Mouse (Mus musculus) forebrain, embryonic 13.5 days (tissue): ENCODE measurements around the gene Psmb3. TPM values are rescaled to one million over a fixed set of nuclear protein-coding genes. Genes with fewer than 3 reads are reported as not detected.
"Not testable (repeated sequence)": the region's sequence is repeated elsewhere in the genome, so short reads cannot be mapped to it uniquely, and the experiment has no call there.

Source experiments
- ATAC-seq: fragments of 200-750 bp; cut with Nextera tagmentation; 2 replicates; pipeline ENCODE4 v1.8.0; 2017
- H3K27ac ChIP-seq: fragments of 300-500 bp; sonication (generic); 2 replicates; pipeline ENCODE4 v1.5.1; 2015; ENCODE audit warnings: inconsistent platforms, mild to moderate bottlenecking, moderate library complexity
- H3K27me3 ChIP-seq: fragments of 300-500 bp; sonication (generic); 2 replicates; pipeline ENCODE4 v1.6.1; 2015; ENCODE audit warnings: mild to moderate bottlenecking, inconsistent platforms
- H3K36me3 ChIP-seq: fragments of 300-500 bp; sonication (generic); 2 replicates; pipeline ENCODE4 v1.6.1; 2015; ENCODE audit warnings: mild to moderate bottlenecking, inconsistent platforms; ENCODE audit not compliant: poor library complexity, severe bottlenecking
- H3K4me1 ChIP-seq: fragments of 300-500 bp; sonication (generic); 2 replicates; pipeline ENCODE4 v1.6.1; 2015; ENCODE audit warnings: inconsistent platforms
- H3K4me2 ChIP-seq: fragments of 300-500 bp; sonication (generic); 2 replicates; pipeline ENCODE4 v1.6.1; 2015; ENCODE audit warnings: inconsistent platforms, mild to moderate bottlenecking, moderate library complexity
- H3K4me3 ChIP-seq: fragments of 300-500 bp; sonication (generic); 2 replicates; pipeline ENCODE4 v1.5.1; 2015; ENCODE audit warnings: mild to moderate bottlenecking, inconsistent platforms
- H3K9ac ChIP-seq: fragments of 300-500 bp; sonication (generic); 2 replicates; pipeline ENCODE4 v1.6.1; 2015; ENCODE audit warnings: mild to moderate bottlenecking, inconsistent platforms
- H3K9me3 ChIP-seq: fragments of 300-500 bp; sonication (generic); replicated peaks from 2 replicates; pipeline ENCODE4 v1.6.1; 2016; ENCODE audit warnings: inconsistent platforms
- WGBS: fragments of 180-500 bp; shearing (Covaris S2); methylation state at CpG from one replicate; pipeline ENCODE4 v1.1.7; 2015; 5-methylcytosine and 5-hydroxymethylcytosine counted together
- polyA plus RNA-seq: library from polyadenylated mRNA; unstranded; fragments of >200 nt; fragmentation: Nextera tagmentation; extraction: Ambion mirVana; gene quantifications from 2 replicates; pipeline ENCODE4 v1.2.1, GENCODE M21; 2015

Psmb3 gene
- polyA plus RNA-seq, 1 experiment from 2014 or later = 559 TPM

GRCm38 (mm10) chr11:97714784-97715760 lies 11.9 kb downstream of the Psmb3 start:
- peaks cover 90% of the 10 kb centered on the region for H3K36me3 ChIP-seq
- WGBS = 90% methylated on average over 14 of the region's 14 CpGs
- no peak for ATAC-seq

GRCm38 (mm10) chr11:97716021-97716420 lies 12.8 kb downstream of the Psmb3 start:
- H3K4me3 ChIP-seq = no peak overlapping the region
- peaks cover 96% of the 10 kb centered on the region for H3K36me3 ChIP-seq
- ATAC-seq = no peak
- no peak overlapping the region for H3K4me2 ChIP-seq
- WGBS = 92% methylated on average over 8 of the region's 8 CpGs
- no peaks in the 10 kb centered on the region for H3K27me3 ChIP-seq
- H3K4me1 ChIP-seq = no peaks in the 10 kb centered on the region
- H3K27ac ChIP-seq = no peak overlapping the region
- H3K9me3 ChIP-seq = no peaks in the 10 kb centered on the region
- no peak overlapping the region for H3K9ac ChIP-seq

More at GRCm38 (mm10) chr11:97714784-97715760, 11.9 kb downstream of the Psmb3 start:
- Histone ChIP-seq H3K4me2 (no peak overlapping the region), H3K4me1 (no peaks in the 10 kb centered on the region), H3K9me3 (no peaks in the 10 kb centered on the region), H3K4me3 (no peak overlapping the region), H3K27ac (no peak overlapping the region), H3K27me3 (no peaks in the 10 kb centered on the region), H3K9ac (no peak overlapping the region)

DNA sequence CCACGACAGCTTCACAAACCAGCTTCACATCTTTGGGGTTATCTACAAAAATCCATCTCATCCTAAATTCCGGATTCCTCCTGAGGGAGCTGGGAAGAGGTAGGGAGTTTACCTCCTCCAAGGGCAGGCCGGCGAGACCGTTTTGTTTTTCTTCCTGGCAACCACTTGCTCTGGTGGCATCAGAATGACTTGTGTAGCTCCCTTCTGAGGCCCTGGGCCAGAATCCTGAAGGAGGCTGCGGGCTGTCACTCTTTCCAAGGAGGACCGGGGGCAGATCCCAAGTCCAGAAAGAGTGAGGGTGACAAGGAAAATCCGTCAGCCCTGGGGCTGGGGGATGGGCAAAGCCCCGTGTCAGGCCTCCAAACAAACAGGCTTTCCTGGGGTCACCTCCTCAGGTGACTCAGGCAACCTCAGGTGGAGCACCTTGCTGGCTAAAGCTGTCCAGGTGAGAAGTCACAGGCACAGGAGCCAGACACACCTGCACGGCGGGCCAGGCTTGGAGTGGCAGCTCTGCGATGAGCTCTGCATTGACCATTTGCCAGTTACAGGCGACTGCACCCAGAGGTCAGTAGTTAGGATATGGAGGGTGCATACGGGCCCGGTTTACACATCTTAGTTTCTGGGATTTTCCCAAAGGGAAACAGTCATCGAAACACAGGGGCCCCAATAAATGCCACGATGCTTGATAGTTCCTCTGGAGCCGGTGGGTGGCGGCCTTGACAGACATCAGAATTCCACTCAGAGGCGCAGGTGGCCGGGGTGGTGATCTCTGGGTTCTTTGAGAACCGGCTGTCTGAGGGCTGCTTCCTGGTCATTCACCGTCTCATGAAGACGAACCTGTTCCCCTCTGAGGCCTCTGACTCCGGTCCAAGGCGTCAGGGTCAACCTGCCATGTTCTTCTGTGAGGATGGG lies 14.4 kb downstream of the Psmb3 start:
- no peak for ATAC-seq
- H3K27me3 ChIP-seq = no peaks in the 10 kb centered on the region
- no peak overlapping the region for H3K4me3 ChIP-seq
- WGBS = 89% methylated on average over 26 of the region's 26 CpGs
- H3K4me2 ChIP-seq = no peak overlapping the region
- H3K36me3 ChIP-seq = peaks cover 96% of the 10 kb centered on the region
- 0 out of 2 replicates have a peak, but pooled peaks cover 7% of the 10 kb centered on the region for H3K9me3 ChIP-seq
- H3K9ac ChIP-seq = no peak overlapping the region
- no peaks in the 10 kb centered on the region for H3K4me1 ChIP-seq
- no peak overlapping the region for H3K27ac ChIP-seq

GRCm38 (mm10) chr11:97718281-97718860 lies 15.2 kb downstream of the Psmb3 start:
- no peaks in the 10 kb centered on the region for H3K4me1 ChIP-seq

DNA sequence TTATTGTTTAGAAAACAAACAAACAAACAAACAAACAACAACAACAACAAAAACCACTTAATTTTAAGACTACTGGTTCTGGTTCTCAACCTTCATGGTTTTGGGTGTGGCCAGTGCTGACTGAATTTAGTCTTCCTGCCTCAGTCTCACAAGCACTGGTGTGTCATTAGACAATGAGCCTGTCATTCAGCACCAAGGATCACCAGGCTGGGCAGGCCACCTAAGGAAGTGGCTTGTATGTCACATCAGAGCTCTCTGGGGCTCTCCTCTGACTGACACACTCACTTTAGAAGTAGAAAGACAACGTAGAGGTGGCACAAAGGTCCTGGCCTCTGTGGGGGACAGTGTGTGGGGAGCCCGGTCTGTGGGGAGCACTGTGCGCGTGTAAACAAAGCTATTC lies 15.8 kb downstream of the Psmb3 start:
- ATAC-seq = no peak
- Histone ChIP-seq H3K27me3 (no peaks in the 10 kb centered on the region), H3K4me2 (no peak overlapping the region), H3K4me1 (no peaks in the 10 kb centered on the region), H3K36me3 (peaks cover 96% of the 10 kb centered on the region), H3K9ac (no peak overlapping the region), H3K9me3 (0 out of 2 replicates have a peak, but pooled peaks cover 7% of the 10 kb centered on the region), H3K4me3 (no peak overlapping the region), H3K27ac (no peak overlapping the region)
- 94% methylated on average over 4 of the region's 4 CpGs for WGBS

More at GRCm38 (mm10) chr11:97718281-97718860, 15.2 kb downstream of the Psmb3 start:
- no peaks in the 10 kb centered on the region for H3K27me3 ChIP-seq
- no peak overlapping the region for H3K27ac ChIP-seq
- peaks cover 96% of the 10 kb centered on the region for H3K36me3 ChIP-seq
- no peak for ATAC-seq
- H3K4me3 ChIP-seq = no peak overlapping the region
- 90% methylated on average over 15 of the region's 15 CpGs for WGBS
- H3K9me3 ChIP-seq = 0 out of 2 replicates have a peak, but pooled peaks cover 7% of the 10 kb centered on the region
- H3K9ac ChIP-seq = no peak overlapping the region
- no peak overlapping the region for H3K4me2 ChIP-seq

GRCm38 (mm10) chr11:97721338-97721737 lies 18.1 kb downstream of the Psmb3 start:
- ATAC-seq = no peak
- Histone ChIP-seq H3K4me2 (no peak overlapping the region), H3K9me3 (0 out of 2 replicates have a peak, but pooled peaks cover 7% of the 10 kb centered on the region), H3K4me1 (no peaks in the 10 kb centered on the region), H3K4me3 (no peak overlapping the region), H3K27me3 (no peaks in the 10 kb centered on the region), H3K9ac (no peak overlapping the region), H3K27ac (no peak overlapping the region), H3K36me3 (peaks cover 98% of the 10 kb centered on the region)
- WGBS = 95% methylated on average over 4 of the region's 4 CpGs

GRCm38 (mm10) chr11:97723709-97724108 lies 20.5 kb downstream of the Psmb3 start:
- H3K36me3 ChIP-seq = peaks cover 99% of the 10 kb centered on the region
- H3K9ac ChIP-seq = no peak overlapping the region

DNA sequence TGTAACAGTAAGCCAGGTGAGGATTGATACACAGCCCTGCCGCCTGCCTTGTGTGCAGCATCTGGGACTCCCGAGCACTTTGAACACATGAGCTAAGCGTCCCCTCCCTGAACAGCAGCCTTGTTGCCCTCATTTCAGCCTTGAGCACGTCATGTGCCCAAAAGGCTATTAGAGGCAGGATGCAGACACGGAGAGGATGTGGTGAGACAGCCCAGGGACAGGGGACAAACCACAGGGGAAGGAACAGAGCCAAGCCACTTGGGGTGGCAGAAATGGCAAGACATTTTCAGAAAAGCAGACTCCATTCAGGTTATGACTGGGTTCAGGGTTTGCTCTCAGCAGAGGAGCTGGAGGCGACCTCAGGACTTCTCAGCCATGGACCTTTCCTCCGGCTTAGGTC lies 25.1 kb downstream of the Psmb3 start:
- no peak overlapping the region for H3K4me3 ChIP-seq
- peaks cover 93% of the 10 kb centered on the region for H3K36me3 ChIP-seq
- WGBS = 85% methylated on average over 7 of the region's 7 CpGs
- H3K4me1 ChIP-seq = no peaks in the 10 kb centered on the region
- no peaks in the 10 kb centered on the region for H3K9me3 ChIP-seq
- ATAC-seq = no peak
- no peak overlapping the region for H3K9ac ChIP-seq
- no peak overlapping the region for H3K4me2 ChIP-seq
- no peaks in the 10 kb centered on the region for H3K27me3 ChIP-seq
- H3K27ac ChIP-seq = no peak overlapping the region

More at GRCm38 (mm10) chr11:97723709-97724108, 20.5 kb downstream of the Psmb3 start:
- Histone ChIP-seq H3K4me2 (no peak overlapping the region), H3K4me3 (no peak overlapping the region), H3K4me1 (no peaks in the 10 kb centered on the region), H3K27ac (no peak overlapping the region), H3K27me3 (no peaks in the 10 kb centered on the region), H3K9me3 (0 out of 2 replicates have a peak, but pooled peaks cover 7% of the 10 kb centered on the region)
- ATAC-seq = no peak
- 93% methylated on average over 7 of the region's 7 CpGs for WGBS

DNA sequence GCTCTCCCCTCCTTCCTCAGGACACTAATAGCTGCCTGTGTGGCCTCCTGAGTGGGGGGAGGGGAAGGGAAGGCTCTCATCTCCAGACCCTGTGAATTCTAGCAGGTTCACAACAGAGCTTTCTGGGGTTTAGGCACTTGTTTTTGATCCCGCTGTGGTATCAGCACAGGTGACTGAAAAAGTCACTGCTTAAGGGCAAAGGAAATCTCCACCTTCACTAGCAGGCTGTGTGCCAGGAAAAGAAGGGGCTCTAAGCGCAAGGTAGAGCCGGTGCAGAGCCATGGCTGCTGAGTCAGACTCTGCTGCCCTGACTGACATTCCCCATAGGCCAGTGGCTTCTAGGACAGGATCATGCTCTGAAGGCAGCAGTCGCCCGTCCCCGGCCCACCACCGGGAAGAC lies 25.5 kb downstream of the Psmb3 start:
- 85% methylated on average over 7 of the region's 7 CpGs for WGBS
- no peak overlapping the region for H3K27ac ChIP-seq
- H3K4me1 ChIP-seq = peaks cover 3% of the 10 kb centered on the region; the same call in 1 of the 2 replicates
- H3K9me3 ChIP-seq = no peaks in the 10 kb centered on the region
- H3K4me2 ChIP-seq = no peak overlapping the region
- H3K36me3 ChIP-seq = peaks cover 89% of the 10 kb centered on the region
- H3K27me3 ChIP-seq = no peaks in the 10 kb centered on the region
- no peak overlapping the region for H3K4me3 ChIP-seq
- ATAC-seq = no peak
- no peak overlapping the region for H3K9ac ChIP-seq

DNA sequence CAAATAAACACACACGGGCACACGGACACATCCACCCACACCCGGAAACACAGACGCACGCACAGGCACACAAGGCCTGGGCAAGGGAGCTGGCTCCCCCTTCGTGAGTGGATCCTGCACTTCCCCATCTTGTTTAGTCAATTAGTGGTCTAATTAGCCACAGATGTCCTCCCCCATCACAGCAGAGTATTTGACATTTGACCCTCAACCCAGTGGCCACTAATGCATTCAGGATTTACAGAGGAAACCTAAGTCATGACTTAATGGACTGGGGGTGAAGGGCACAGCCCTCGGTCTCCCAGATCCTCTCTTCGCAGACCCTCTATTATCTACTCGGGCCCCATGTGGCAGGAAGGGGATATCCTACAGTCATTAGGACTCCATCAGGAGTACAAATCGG lies 30.5 kb downstream of the Psmb3 start:
- Histone ChIP-seq H3K9ac (no peak overlapping the region), H3K4me2 (no peak overlapping the region), H3K27me3 (no peaks in the 10 kb centered on the region), H3K9me3 (no peaks in the 10 kb centered on the region), H3K4me3 (no peak overlapping the region), H3K27ac (no peak overlapping the region), H3K36me3 (peaks cover 40% of the 10 kb centered on the region), H3K4me1 (peaks cover 4% of the 10 kb centered on the region; the same call in 1 of the 2 replicates)
- ATAC-seq = no peak
- WGBS = 39% methylated on average over 10 of the region's 10 CpGs

GRCm38 (mm10) chr11:97734810-97735209 lies 31.6 kb downstream of the Psmb3 start:
- not testable (repeated sequence) for H3K9ac ChIP-seq, H3K4me2 ChIP-seq, H3K27ac ChIP-seq, H3K4me3 ChIP-seq, H3K9me3 ChIP-seq, H3K27me3 ChIP-seq, ATAC-seq, H3K4me1 ChIP-seq
- peaks cover 29% of the 10 kb centered on the region for H3K36me3 ChIP-seq
- 92% methylated on average over 5 of the region's 5 CpGs for WGBS
